Mouse (Mus musculus): ENCODE results near the gene Mybl2. TPM values are rescaled to one million over a fixed set of nuclear protein-coding genes. Genes with fewer than 3 reads are reported as not detected.
"Not testable (repeated sequence)": the region's sequence is repeated elsewhere in the genome, so short reads cannot be mapped to it uniquely, and the experiment has no call there.

The Mybl2 gene
- total RNA-seq (2017) = 10.1 and 20.6 TPM in 2 replicates

DNA sequence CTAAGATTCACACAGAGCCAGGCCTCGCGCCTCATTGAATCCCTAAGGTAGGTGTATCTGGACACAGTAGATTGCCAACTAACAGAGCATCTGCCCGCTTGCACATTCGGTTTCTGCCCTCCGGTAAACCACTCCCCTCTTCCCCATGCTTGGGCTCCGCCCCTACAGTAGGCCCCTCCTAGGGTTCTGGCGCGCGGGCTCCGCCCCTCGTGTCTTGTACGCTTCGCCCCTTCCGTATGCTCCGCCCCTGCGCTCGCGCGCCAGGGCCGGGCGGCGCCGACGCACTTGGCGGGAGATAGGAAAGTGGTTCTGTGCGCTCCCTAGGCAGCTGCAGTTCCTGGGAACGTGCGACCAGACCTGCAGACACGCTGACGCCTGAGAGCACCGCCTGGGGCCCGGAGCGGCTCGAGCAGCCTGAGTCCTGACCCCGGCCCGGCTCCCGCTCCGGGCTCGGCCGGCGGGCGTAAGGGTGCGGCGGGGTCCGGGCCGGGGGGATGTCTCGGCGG, at the start of gene Mybl2:
Gene Mybl2 (plus strand): TSS at position 353 of the 506 bp plus-strand sequence.
- peak; percentile 97 to 100 for ATAC-seq (replicated peaks in 1 of 2; ENCODE audit: insufficient read depth in 1 of 2, low FRiP score in 2 of 2, low TSS enrichment in 1 of 2, low read depth in 1 of 2, poor library complexity in 2 of 2, severe bottlenecking in 2 of 2)

GRCm38 (mm10) chr2:163007299-163007698, 47.2 kb upstream of the Mybl2 start:
- no peak for ATAC-seq (replicated peaks in 1 of 2; ENCODE audit: insufficient read depth in 1 of 2, low FRiP score in 2 of 2, low TSS enrichment in 1 of 2, low read depth in 1 of 2, poor library complexity in 2 of 2, severe bottlenecking in 2 of 2)

DNA sequence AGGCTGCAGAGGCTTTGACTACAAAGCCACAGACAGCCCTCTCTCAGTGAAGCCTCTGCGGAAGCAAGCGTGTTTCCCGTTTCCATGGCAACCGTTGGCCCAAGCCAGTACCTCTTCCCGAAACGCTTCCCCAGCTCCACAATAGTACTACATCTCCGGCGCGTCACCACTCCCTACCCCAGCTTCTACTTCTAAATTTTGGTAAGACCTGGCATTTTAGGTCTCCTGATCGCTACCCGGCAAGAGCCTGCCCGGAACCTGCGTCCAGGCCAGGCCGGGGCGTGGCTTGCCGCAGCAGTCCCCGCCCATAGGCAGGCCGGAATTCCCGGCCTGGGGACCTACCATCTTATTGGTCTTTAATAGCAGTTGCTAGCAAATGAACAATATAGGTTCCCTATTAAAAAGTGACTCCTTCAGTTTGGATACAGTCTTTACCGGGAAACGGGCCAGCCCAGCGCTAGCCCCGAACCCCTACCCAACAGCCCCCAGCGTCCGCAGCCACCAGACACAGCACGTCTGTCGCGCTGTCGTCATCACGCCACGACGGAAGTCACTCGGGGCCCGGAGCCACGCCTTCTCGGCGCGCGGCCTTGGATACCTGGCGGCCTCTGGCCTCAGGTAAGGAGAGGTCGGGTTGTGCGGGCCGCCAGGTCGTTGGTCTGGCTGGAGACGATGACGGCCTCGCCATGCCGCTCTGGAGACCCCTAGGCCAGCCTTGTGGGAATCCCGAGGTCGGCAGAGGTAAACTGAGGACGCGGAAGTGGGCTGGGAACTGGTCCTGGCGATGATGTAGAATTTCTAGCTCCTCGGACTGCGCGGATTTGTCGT, 37.4 kb upstream of the Mybl2 start, which contains the start of gene Ift52:
Gene Ift52 (plus strand): TSS at position 439 of the 828 bp plus-strand sequence.
- ATAC-seq (replicated peaks in 1 of 2; ENCODE audit: insufficient read depth in 1 of 2, low FRiP score in 2 of 2, low TSS enrichment in 1 of 2, low read depth in 1 of 2, poor library complexity in 2 of 2, severe bottlenecking in 2 of 2) = peak; percentile 94 to 98

DNA sequence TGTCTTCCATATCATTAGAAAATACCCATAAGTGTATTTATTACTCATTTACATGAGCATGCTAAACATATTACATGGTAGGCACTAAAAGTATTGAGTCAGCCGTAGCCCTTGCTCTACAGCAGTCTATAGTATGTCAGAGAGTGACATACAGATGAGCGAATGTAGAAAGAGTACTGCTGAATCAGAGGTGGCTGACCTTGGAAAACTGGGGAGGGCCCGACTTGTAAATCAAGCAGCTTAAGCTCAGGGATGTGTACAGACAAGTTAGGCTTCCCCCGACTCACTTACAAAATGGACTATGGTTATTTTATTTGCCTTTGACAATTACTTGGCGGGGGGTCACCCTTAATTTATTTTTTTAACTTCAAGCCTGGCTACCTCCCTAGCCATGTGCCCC, 23.2 kb upstream of the Mybl2 start:
- ATAC-seq (replicated peaks in 1 of 2; ENCODE audit: insufficient read depth in 1 of 2, low FRiP score in 2 of 2, low TSS enrichment in 1 of 2, low read depth in 1 of 2, poor library complexity in 2 of 2, severe bottlenecking in 2 of 2) = no peak

DNA sequence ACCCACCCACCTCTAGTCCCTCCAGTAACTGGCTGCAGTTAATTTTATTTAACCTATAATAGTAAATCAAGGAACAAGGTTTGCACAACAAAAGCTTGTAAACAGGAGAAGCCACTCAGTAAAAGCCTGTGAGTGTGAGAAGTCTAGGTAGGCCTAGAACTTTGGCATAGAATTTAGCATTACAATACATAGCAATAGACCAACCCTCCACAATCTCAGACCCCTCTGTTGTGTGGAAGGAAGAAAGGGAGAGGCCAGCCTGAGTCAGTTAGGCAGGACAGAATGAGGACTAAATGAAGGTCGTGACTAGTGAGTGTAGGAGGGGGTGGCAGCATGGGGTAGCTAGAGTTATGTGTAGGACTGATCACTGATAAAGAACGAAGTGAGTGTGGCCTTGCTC, 22.7 kb upstream of the Mybl2 start:
- no peak for ATAC-seq (replicated peaks in 1 of 2; ENCODE audit: insufficient read depth in 1 of 2, low FRiP score in 2 of 2, low TSS enrichment in 1 of 2, low read depth in 1 of 2, poor library complexity in 2 of 2, severe bottlenecking in 2 of 2)

DNA sequence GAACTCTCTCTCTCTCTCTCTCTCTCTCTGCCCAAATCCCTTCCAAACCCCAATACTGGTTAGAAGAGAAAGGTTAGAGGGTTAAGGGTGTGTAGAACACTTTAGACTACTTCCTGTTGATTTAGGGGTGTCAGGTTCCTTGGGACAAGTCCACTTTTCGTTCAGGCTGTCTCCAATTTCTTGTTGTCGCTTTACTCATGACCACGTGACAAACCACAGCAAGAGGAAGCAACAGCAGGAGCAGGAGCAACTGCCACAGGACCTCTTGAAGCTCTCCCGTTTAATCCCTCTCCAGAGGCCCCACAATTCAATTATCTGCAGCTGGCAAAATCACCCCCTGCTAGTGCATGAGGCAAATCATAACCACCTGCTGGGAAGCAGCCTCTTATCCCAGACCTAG, 21.9 kb upstream of the Mybl2 start:
- no peak for ATAC-seq (replicated peaks in 1 of 2; ENCODE audit: insufficient read depth in 1 of 2, low FRiP score in 2 of 2, low TSS enrichment in 1 of 2, low read depth in 1 of 2, poor library complexity in 2 of 2, severe bottlenecking in 2 of 2)

- no peak for ATAC-seq (replicated peaks in 1 of 2; ENCODE audit: insufficient read depth in 1 of 2, low FRiP score in 2 of 2, low TSS enrichment in 1 of 2, low read depth in 1 of 2, poor library complexity in 2 of 2, severe bottlenecking in 2 of 2)
These were observed 14.5 kb upstream of the Mybl2 start for GRCm38 (mm10) chr2:163039940-163040339.

DNA sequence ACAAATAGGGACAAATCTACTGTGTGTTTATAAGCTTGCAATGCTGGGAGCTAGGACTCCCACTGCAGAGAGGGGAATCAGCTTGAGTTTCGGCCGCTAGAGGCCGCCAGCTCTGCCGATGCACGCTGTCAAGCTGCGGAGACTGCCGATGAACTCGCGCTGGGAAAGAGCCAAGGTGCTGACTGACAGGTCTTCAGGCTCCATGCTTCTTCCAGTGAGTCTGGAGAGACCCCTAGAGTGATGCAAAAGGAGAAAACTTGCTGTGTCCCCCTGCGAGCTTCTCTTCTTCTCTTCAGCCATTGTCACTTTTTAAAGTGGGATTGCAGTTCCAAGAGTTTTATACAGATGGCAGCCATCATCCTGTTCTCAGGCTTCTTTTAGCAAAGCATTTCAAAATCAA, 6.4 kb upstream of the Mybl2 start:
- ATAC-seq (replicated peaks in 1 of 2; ENCODE audit: insufficient read depth in 1 of 2, low FRiP score in 2 of 2, low TSS enrichment in 1 of 2, low read depth in 1 of 2, poor library complexity in 2 of 2, severe bottlenecking in 2 of 2) = peak; percentile 80 to 86

GRCm38 (mm10) chr2:163049116-163049515, 5.4 kb upstream of the Mybl2 start:
- no peak for ATAC-seq (replicated peaks in 1 of 2; ENCODE audit: insufficient read depth in 1 of 2, low FRiP score in 2 of 2, low TSS enrichment in 1 of 2, low read depth in 1 of 2, poor library complexity in 2 of 2, severe bottlenecking in 2 of 2)

DNA sequence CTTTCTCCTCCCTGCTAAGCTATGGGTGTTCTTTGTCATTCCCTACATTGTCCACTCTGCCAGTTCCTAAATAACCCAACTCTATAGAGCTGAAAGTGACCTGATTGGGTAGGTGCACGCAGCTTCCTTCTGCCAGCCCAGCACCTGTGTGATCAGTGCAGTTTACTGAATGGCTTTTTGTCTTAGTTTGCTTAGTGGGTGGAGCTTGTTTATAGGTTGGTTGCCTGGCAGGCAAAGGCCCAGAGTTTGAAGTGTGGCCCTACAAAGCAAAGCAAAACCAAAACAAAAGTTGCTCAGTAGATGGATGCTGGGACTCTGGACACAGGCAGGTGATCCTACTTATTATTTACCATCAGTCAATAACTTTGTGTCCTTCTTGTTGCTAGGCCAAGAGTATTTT, 2.8 kb upstream of the Mybl2 start:
- ATAC-seq (replicated peaks in 1 of 2; ENCODE audit: insufficient read depth in 1 of 2, low FRiP score in 2 of 2, low TSS enrichment in 1 of 2, low read depth in 1 of 2, poor library complexity in 2 of 2, severe bottlenecking in 2 of 2) = no peak

GRCm38 (mm10) chr2:163052101-163052500, 2.4 kb upstream of the Mybl2 start:
- no peak for ATAC-seq (replicated peaks in 1 of 2; ENCODE audit: insufficient read depth in 1 of 2, low FRiP score in 2 of 2, low TSS enrichment in 1 of 2, low read depth in 1 of 2, poor library complexity in 2 of 2, severe bottlenecking in 2 of 2)

- ATAC-seq (replicated peaks in 1 of 2; ENCODE audit: insufficient read depth in 1 of 2, low FRiP score in 2 of 2, low TSS enrichment in 1 of 2, low read depth in 1 of 2, poor library complexity in 2 of 2, severe bottlenecking in 2 of 2) = no peak
These were observed 1.7 kb upstream of the Mybl2 start for GRCm38 (mm10) chr2:163052826-163053225.

DNA sequence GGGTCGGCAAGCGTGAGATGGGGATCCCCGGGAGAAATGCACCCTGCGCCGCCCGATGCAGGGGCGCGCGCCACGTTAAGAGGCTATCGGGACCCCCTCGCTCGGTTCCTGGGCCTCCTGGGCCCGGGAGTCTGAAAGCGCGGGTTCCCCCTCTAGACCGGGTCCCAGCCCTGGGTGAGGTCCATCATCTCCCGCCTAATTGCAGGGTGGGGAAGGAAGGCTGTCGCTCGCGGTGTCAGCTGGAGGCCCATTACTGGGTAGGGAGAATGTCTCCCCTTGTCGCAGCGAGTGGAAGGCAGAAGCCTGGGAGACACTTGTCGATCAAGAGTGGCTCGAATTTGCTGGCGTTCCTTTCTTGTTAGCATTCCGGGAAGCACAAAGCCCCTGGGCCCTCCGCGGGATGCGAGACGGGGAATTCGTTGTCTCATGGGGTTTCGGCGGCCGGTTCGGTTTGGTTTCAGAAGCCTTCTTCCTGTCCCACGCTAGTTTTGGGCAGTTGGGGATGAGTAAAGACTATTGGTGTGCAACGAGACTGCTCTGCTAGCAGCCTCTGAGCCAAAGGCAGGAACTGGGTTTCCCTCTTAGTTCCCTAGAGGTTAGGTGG, 506 bp downstream of the Mybl2 start:
- ATAC-seq (replicated peaks in 1 of 2; ENCODE audit: insufficient read depth in 1 of 2, low FRiP score in 2 of 2, low TSS enrichment in 1 of 2, low read depth in 1 of 2, poor library complexity in 2 of 2, severe bottlenecking in 2 of 2) = 0 out of 4 replicates have a peak, but pooled peaks of 1 of the 2 experiments have one; percentile 1

DNA sequence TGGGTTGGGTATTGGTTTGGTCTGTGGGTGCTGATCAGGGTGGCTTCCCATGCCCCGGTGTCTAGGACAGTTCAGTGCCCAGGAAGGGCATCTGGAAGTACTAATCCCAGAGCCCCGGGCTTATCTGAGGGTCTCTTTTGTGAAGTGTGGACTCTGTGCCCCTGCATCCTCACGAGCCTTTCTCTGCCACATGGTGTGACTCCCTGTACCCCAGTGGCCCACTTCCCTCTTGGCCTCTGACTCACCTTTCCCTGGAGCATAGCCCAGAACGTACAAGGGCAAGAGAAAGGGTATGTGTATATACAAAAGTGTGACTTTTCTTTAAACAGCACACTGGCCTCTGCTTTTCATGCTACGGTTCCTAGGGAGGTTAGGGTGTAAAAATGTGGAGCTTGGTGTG, 1.2 kb downstream of the Mybl2 start:
- ATAC-seq (replicated peaks in 1 of 2; ENCODE audit: insufficient read depth in 1 of 2, low FRiP score in 2 of 2, low TSS enrichment in 1 of 2, low read depth in 1 of 2, poor library complexity in 2 of 2, severe bottlenecking in 2 of 2) = 0 out of 4 replicates have a peak, but pooled peaks of 1 of the 2 experiments have one; percentile 24

- no peak for ATAC-seq (replicated peaks in 1 of 2; ENCODE audit: insufficient read depth in 1 of 2, low FRiP score in 2 of 2, low TSS enrichment in 1 of 2, low read depth in 1 of 2, poor library complexity in 2 of 2, severe bottlenecking in 2 of 2)
These were observed 2.1 kb downstream of the Mybl2 start for GRCm38 (mm10) chr2:163056584-163056983.

- not testable (repeated sequence) for ATAC-seq (replicated peaks in 1 of 2; ENCODE audit: insufficient read depth in 1 of 2, low FRiP score in 2 of 2, low TSS enrichment in 1 of 2, low read depth in 1 of 2, poor library complexity in 2 of 2, severe bottlenecking in 2 of 2)
These were observed 4.5 kb downstream of the Mybl2 start for GRCm38 (mm10) chr2:163058981-163059380.

DNA sequence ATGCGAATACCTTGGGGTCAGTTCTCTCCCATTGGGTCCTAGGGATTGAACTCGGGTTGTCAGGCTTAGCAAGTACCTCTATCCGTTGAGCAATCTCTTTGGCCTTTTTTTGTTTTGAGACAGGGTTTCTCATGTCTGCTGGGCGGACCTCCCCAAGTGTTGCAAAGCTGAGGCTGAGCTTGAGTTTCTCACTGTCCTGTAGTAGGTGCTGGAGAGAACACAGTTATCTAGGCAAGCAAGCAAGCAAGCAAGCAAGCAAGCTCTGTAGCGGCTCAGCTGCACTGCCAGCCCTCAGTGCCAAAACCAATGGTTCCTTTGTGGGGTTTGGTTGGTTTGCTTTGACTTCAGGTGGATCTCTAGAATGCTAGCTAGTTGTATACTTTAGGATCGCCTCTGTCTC, 6.1 kb downstream of the Mybl2 start:
- no peak for ATAC-seq (replicated peaks in 1 of 2; ENCODE audit: insufficient read depth in 1 of 2, low FRiP score in 2 of 2, low TSS enrichment in 1 of 2, low read depth in 1 of 2, poor library complexity in 2 of 2, severe bottlenecking in 2 of 2)
